Mouse (Mus musculus): ENCODE measurements around the gene Spsb1. TPM values are rescaled to one million over a fixed set of nuclear protein-coding genes. Genes with fewer than 3 reads are reported as not detected.

Spsb1 gene
- total RNA-seq, 1 experiment from 2014 or later, result 0.58 TPM

GRCm38 (mm10) chr4:149958566-149958965 is 3.7 kb upstream of the Spsb1 start:
- peak; percentile 57; the same call in 1 of the 2 replicates for ATAC-seq (ENCODE audit: extremely low read depth, insufficient number of reproducible peaks, low FRiP score, poor library complexity, severe bottlenecking)

GRCm38 (mm10) chr4:149956048-149956447 is 1.2 kb upstream of the Spsb1 start:
- ATAC-seq (ENCODE audit: extremely low read depth, insufficient number of reproducible peaks, low FRiP score, poor library complexity, severe bottlenecking), result no peak

GRCm38 (mm10) chr4:149955631-149956030 is 788 bp upstream of the Spsb1 start:
- ATAC-seq (ENCODE audit: extremely low read depth, insufficient number of reproducible peaks, low FRiP score, poor library complexity, severe bottlenecking), result no peak

- no peak for ATAC-seq (ENCODE audit: extremely low read depth, insufficient number of reproducible peaks, low FRiP score, poor library complexity, severe bottlenecking)
Measured at GRCm38 (mm10) chr4:149953621-149954481, 992 bp downstream of the Spsb1 start.

- no peak for ATAC-seq (ENCODE audit: extremely low read depth, insufficient number of reproducible peaks, low FRiP score, poor library complexity, severe bottlenecking)
Measured at GRCm38 (mm10) chr4:149952201-149952600, 2.6 kb downstream of the Spsb1 start.

GRCm38 (mm10) chr4:149951201-149951600 is 3.6 kb downstream of the Spsb1 start:
- no peak for ATAC-seq (ENCODE audit: extremely low read depth, insufficient number of reproducible peaks, low FRiP score, poor library complexity, severe bottlenecking)

- ATAC-seq (ENCODE audit: extremely low read depth, insufficient number of reproducible peaks, low FRiP score, poor library complexity, severe bottlenecking), result no peak
Measured at GRCm38 (mm10) chr4:149949691-149950090, 5.2 kb downstream of the Spsb1 start.

- ATAC-seq (ENCODE audit: extremely low read depth, insufficient number of reproducible peaks, low FRiP score, poor library complexity, severe bottlenecking), result no peak
Measured at GRCm38 (mm10) chr4:149948119-149948518, 6.7 kb downstream of the Spsb1 start.

- ATAC-seq (ENCODE audit: extremely low read depth, insufficient number of reproducible peaks, low FRiP score, poor library complexity, severe bottlenecking), result no peak
Measured at GRCm38 (mm10) chr4:149947396-149947795, 7.4 kb downstream of the Spsb1 start.

- no peak for ATAC-seq (ENCODE audit: extremely low read depth, insufficient number of reproducible peaks, low FRiP score, poor library complexity, severe bottlenecking)
Measured at GRCm38 (mm10) chr4:149945194-149945593, 9.6 kb downstream of the Spsb1 start.

- ATAC-seq (ENCODE audit: extremely low read depth, insufficient number of reproducible peaks, low FRiP score, poor library complexity, severe bottlenecking), result no peak
Measured at GRCm38 (mm10) chr4:149944214-149944613, 10.6 kb downstream of the Spsb1 start.

- no peak for ATAC-seq (ENCODE audit: extremely low read depth, insufficient number of reproducible peaks, low FRiP score, poor library complexity, severe bottlenecking)
Measured at GRCm38 (mm10) chr4:149942831-149943741, 11.8 kb downstream of the Spsb1 start.

GRCm38 (mm10) chr4:149941067-149941755 is 13.6 kb downstream of the Spsb1 start:
- ATAC-seq (ENCODE audit: extremely low read depth, insufficient number of reproducible peaks, low FRiP score, poor library complexity, severe bottlenecking), result no peak

GRCm38 (mm10) chr4:149938701-149939100 is 16.1 kb downstream of the Spsb1 start:
- ATAC-seq (ENCODE audit: extremely low read depth, insufficient number of reproducible peaks, low FRiP score, poor library complexity, severe bottlenecking), result no peak

GRCm38 (mm10) chr4:149936921-149937320 is 17.9 kb downstream of the Spsb1 start:
- ATAC-seq (ENCODE audit: extremely low read depth, insufficient number of reproducible peaks, low FRiP score, poor library complexity, severe bottlenecking), result no peak

GRCm38 (mm10) chr4:149935470-149935869 is 19.4 kb downstream of the Spsb1 start:
- no peak for ATAC-seq (ENCODE audit: extremely low read depth, insufficient number of reproducible peaks, low FRiP score, poor library complexity, severe bottlenecking)

- ATAC-seq (ENCODE audit: extremely low read depth, insufficient number of reproducible peaks, low FRiP score, poor library complexity, severe bottlenecking), result no peak
Measured at GRCm38 (mm10) chr4:149933519-149934245, 21.2 kb downstream of the Spsb1 start.

GRCm38 (mm10) chr4:149933025-149933424 is 21.8 kb downstream of the Spsb1 start:
- ATAC-seq (ENCODE audit: extremely low read depth, insufficient number of reproducible peaks, low FRiP score, poor library complexity, severe bottlenecking), result no peak
